Mouse (Mus musculus) cerebellum, adult 2 months (tissue): ENCODE data around the gene Man1c1.

Source experiments
- CTCF ChIP-seq: fragments of 200-500 bp; IDR thresholded peaks from 2 replicates; pipeline ENCODE4 v1.5.1; 2011; ENCODE audit warnings: low read depth, mild to moderate bottlenecking, control low read depth, low read length, moderate library complexity, borderline replicate concordance; ENCODE audit not compliant: insufficient read depth
- POLR2A ChIP-seq: fragments of 200-500 bp; IDR thresholded peaks from 2 replicates; pipeline ENCODE4 v1.6.1; 2011; ENCODE audit warnings: low read length, control low read depth, borderline replicate concordance; ENCODE audit not compliant: insufficient read depth

DNA sequence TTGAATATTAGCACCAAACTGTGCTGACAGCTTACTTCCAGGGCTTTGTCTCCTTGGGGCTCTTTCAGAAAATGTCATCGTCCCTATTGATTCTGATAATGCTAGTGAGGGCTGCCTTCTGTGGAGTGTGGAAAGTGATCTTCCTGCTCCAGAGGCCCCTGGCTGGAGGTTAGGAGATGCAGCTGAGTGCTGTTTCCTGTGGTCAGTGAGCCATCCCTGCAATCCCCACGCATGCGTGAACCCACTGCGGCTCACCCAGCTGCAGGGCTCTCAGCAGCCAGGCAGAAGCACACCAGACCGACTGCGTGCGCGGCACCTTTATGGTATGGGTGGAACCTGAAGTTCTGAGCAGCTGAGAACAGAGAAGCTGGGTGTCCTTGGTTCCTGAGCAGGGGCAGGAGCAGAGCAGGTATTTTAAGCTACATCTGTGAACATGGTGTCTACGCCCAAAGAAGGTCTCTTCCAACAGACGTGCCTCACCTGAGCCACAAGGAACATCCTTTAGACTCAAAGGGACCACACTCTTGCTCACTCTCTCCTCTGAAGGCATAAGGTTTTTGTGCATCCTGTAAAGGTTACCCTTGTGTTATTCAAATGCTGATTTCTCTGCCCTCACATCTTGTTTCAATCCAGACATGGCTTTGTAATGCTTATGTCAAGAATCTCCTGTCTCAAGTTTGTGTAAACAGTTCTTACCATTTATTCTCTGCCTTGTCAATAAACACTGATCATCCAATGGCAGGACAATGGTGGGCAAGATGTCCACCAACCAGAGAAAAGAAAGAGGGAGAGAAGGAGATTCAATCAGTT lies 75.3 kb downstream of the Man1c1 start:
- TF ChIP-seq CTCF (no peak), POLR2A (no peak)
